Mouse (Mus musculus) myocyte (in vitro differentiated cells): ENCODE measurements at regions not wholly inside any gene's neighbourhood (a gene's known extent, or its start where the extent isn't known, plus 50 kb on each side); places are given as distances from the start of the nearest gene placed in this dataset.

Experiments
- CEBPB ChIP-seq: IDR thresholded peaks from 2 replicates; pipeline ENCODE4 v1.6.1; 2011; ENCODE audit warnings: mild to moderate bottlenecking, moderate library complexity; ENCODE audit not compliant: poor library complexity, insufficient read depth, severe bottlenecking
- E2F4 ChIP-seq: IDR thresholded peaks from one replicate; pipeline ENCODE4 v1.6.1; 2011; ENCODE audit warnings: mild to moderate bottlenecking, control low read depth, moderate library complexity; ENCODE audit not compliant: insufficient read depth
- MAX ChIP-seq: IDR thresholded peaks from one replicate; pipeline ENCODE4 v1.6.1; 2011; ENCODE audit warnings: low read depth, mild to moderate bottlenecking, control low read depth
- MYOD1 ChIP-seq, 3 experiments: IDR thresholded peaks; one replicate each; pipeline ENCODE4 v1.6.1; 2011; ENCODE audit warnings: control low read depth in 2 of 3, low read depth in 2 of 3, mild to moderate bottlenecking in 2 of 3, moderate library complexity in 1 of 3; ENCODE audit not compliant: insufficient read length in 2 of 3, control insufficient read depth in 1 of 3
- MYOG ChIP-seq, 3 experiments: IDR thresholded peaks; one replicate each; pipeline ENCODE4 v1.6.1; 2011; ENCODE audit warnings: control low read depth in 2 of 3, low read depth in 2 of 3, mild to moderate bottlenecking in 2 of 3; ENCODE audit not compliant: insufficient read length in 2 of 3, control insufficient read depth in 1 of 3, insufficient read depth in 1 of 3
- POLR2A ChIP-seq: IDR thresholded peaks from one replicate; pipeline ENCODE4 v1.6.1; 2011; ENCODE audit warnings: low read depth, mild to moderate bottlenecking, control low read depth, moderate library complexity; ENCODE audit not compliant: insufficient read length
- POLR2AphosphoS2 ChIP-seq: IDR thresholded peaks from one replicate; pipeline ENCODE4 v1.6.1; 2011; ENCODE audit warnings: low read depth, control low read depth; ENCODE audit not compliant: insufficient read length
- REST ChIP-seq: IDR thresholded peaks from one replicate; pipeline ENCODE4 v1.6.1; 2011; ENCODE audit warnings: mild to moderate bottlenecking, control low read depth, moderate library complexity; ENCODE audit not compliant: insufficient read depth, insufficient read length
- TCF12 ChIP-seq: IDR thresholded peaks from one replicate; pipeline ENCODE4 v1.6.1; 2011; ENCODE audit warnings: mild to moderate bottlenecking, control low read depth; ENCODE audit not compliant: poor library complexity, insufficient read depth, severe bottlenecking
- TCF3 ChIP-seq: IDR thresholded peaks from one replicate; pipeline ENCODE4 v1.6.1; 2011; ENCODE audit warnings: low read depth, control low read depth; ENCODE audit not compliant: insufficient read length
- USF1 ChIP-seq: IDR thresholded peaks from one replicate; pipeline ENCODE4 v1.6.1; 2011; ENCODE audit warnings: low read depth, mild to moderate bottlenecking, control low read depth, moderate library complexity

DNA sequence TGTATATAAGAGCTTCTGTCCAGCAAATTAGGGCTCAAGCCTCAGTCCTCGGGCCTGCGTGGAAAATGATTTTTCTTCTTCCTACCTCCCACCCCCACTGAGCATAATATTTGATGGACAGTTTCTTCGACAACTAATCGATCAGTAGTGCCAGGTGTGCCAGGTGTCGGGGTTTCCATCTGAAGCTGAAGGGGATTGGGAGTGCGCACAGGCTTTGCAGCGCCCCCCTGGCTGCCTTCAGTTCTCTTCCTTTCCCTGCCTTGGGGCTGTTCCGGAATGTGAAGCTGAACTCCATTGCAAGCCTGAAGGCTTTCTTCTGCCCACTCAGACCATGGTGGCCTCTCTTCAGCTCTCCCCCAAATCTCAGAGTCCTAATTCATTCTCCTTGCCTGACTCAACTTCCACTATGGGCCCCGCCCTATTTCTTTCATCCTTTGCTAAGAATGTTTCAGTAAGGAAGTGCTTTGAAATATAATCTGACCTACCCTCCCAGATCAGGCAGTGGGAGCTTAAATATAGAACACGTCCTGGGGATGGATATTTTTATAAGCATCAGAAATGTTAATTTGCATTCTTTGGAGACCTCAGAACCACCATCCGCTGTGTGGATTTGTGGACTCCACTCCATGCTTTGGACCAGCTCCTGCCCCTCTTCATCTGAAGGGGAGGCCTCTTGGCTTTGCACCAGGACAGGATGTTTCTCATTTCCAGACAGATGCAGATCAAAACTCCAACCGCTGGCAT, 75.5 kb upstream of the Sh3bp4 start:
- no peak for TF ChIP-seq REST
- TF ChIP-seq POLR2A = no peak
- TF ChIP-seq TCF12 = no peak
- no peak for TF ChIP-seq MAX
- TF ChIP-seq MYOG (IDR thresholded peaks at IDR 0.05; ENCODE audit: control insufficient read depth in 1 of 3, insufficient read depth in 1 of 3, insufficient read length in 2 of 3, low read depth in 2 of 3) = peak in 1 of 3 experiments; percentile 54
- peak in 1 of 3 experiments; percentile 33 for TF ChIP-seq MYOD1 (IDR thresholded peaks at IDR 0.05; ENCODE audit: control insufficient read depth in 1 of 3, insufficient read length in 2 of 3, low read depth in 2 of 3)
- no peak for TF ChIP-seq USF1
- no peak for TF ChIP-seq E2F4
- no peak for TF ChIP-seq POLR2AphosphoS2
- TF ChIP-seq CEBPB = no peak
- no peak for TF ChIP-seq TCF3
